Mouse (Mus musculus) cerebellum, adult 8-10 months (tissue): Measurements from ENCODE around the gene Gtf3a.
"Not testable (repeated sequence)": the region's sequence is repeated elsewhere in the genome, so short reads cannot be mapped to it uniquely, and the experiment has no call there.

Experiments
- DNase-seq: peaks from one replicate; pipeline ENCODE4 v3.0.0; 2022

Gtf3a gene

DNA sequence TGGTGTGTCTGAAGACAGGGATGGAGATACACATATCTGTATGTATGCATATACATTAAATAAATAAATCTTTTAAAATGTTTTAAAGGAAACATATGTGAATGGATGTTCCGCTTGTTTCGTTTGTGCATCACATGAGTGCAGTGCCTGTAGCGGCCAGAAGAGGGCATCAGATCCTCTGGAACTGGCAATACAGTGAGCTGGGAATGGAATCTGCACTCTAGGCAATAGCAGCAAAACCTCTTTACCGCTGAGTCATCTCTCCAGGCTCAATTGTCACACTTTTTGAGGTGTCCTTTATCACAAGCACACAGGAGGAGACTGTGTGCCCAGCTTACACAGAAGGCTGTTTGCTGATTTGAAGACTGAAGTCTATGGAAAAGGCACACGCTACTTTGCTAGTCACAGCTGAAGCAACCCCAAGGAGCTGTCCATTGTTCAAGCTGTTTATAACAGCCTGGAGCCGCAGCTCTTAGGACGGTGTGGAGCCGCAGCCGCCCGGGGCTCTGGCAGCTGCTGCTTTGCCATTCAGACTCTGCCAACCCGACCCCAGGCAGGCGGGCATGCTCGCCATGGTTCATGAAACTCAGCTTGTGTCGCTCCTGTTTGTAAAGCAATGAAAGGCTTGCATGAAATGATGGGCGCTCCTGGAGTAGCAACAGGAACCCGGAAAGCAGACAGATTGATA lies 9.2 kb upstream of the Gtf3a start:
- DNase-seq = no peak

DNA sequence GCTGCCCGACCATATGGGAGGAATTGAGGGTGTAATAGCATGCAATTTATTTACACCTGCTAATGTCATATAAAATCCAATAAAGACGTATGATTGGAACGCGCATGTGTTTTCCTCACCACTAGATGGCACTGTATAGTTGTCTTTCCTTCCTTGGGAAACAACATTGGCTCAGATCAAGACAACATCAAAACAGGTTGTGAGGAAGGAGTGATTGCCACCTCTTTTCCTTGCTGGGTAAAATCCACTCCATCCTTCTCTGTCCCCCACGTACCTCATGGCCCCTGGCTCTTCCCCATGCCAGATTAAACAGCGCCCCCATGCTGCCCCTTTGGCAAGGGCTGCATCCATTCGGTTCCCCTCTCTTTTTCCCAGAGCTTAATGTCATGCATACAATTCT lies 8.2 kb upstream of the Gtf3a start:
- DNase-seq = no peak

DNA sequence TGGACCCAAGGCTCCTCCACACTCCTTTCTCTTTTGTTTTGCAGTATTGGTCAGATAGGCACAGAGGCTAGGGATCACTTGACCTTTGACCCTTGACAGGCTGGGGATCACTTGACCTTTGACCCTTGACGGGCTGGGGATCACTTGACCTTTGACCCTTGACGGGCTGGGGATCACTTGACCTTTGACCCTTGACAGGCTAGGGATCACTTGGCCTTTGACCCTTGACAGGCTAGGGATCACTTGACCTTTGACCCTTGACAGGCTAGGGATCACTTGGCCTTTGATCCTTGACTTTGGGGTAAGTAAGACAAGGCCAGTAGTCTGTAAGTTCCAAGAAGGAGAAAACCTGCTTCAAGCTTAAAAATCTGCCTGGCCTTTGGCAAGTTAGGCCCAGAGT lies 6.5 kb upstream of the Gtf3a start:
- not testable (repeated sequence) for DNase-seq

DNA sequence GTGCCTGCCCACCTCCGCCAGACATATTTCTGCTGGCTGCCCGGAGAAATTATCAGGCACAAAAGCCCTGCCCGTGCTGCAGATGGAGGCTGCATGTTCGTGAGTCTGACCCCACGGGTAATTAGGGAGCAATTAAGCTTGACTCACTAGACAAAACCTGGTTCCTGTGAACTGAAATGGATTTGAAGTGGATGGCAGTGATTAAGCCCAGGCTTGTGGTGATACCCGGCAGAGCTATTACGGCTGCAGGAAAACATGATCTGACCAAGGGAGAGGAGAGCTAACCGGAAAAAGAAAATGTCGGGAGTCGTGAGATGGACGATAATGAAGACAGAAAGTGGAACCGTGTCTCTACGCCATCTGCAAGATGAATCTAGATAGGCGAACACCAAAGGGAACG lies 5.5 kb upstream of the Gtf3a start:
- no peak for DNase-seq

DNA sequence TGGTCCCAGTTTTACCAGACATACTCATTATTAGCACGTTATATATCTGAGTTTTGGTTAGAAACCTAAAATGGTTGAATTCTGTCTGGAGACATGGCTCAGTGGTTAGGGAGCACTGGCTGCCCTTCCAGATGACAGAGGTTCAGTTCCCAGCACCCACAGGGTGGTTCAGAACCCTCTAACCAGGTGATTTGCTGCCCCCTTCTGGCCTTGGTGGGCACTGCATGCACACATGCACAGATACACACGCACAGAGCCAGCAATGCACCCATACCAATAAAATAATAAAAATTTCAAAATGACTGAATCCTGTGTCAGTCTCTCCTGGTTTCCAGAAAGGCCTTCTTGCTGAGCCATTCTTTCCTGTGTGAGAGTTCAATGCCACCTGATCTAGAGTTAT lies 3.9 kb upstream of the Gtf3a start:
- no peak for DNase-seq

DNA sequence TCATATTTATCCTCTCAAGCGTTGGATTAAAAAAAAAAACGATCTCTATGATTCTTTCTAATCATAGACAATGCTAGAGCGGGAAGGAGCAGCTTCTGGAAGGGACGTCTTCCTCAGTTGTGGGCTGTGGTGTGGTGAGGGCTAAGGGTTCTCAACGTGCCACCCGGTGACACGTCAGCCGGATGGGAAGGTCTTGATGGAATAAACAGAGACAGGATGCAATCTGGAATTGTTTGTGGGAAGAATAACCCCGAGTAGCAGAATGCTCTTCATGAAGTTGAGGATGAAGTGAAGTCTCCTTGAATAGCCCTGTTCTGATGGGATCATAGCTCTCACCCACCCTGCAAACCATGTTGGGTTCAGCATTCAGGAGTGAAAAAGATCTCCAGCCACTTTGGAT lies 1.8 kb upstream of the Gtf3a start:
- no peak for DNase-seq

DNA sequence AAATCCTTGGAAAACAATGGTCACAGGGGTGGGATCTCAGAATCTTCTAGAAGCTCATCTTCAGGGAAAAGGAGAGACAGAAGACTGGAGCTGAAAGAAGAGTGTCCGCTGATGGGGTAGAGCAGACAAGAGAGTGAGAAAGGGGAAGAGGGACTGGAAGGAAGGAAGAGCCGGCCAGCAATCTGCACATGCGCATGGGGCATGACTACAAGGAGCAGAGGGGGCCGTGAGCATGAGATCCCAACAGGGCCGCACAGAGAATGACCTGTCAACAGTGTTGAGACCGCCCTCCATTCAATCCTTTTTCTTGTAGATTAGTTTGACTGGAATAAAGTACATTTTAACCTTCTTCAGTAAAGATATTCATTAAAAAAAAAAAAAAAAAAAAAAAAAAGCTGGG lies 960 bp upstream of the Gtf3a start:
- no peak for DNase-seq

DNA sequence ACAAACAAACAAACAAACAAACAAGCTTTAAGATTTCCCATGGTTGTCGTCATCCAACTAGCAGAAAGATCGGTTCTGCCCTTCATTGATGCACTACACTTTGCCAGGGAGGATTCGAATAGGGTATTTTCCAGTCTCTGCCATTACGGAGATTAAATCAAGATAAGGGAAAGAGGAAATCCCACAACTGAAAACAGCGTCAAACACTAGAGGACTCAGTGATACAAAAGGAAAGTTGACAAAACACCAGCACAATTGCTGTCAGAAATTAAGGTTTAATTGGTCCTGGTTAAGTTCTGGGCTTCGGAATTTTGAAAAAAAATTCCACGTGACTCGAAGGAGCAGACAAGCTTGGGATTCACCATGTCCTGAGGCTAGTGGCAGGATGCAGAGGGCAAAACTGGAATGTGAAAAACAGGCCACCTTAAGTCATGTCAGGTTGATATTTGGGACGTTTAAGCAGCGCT lies 383 bp upstream of the Gtf3a start:
- DNase-seq = no peak

DNA sequence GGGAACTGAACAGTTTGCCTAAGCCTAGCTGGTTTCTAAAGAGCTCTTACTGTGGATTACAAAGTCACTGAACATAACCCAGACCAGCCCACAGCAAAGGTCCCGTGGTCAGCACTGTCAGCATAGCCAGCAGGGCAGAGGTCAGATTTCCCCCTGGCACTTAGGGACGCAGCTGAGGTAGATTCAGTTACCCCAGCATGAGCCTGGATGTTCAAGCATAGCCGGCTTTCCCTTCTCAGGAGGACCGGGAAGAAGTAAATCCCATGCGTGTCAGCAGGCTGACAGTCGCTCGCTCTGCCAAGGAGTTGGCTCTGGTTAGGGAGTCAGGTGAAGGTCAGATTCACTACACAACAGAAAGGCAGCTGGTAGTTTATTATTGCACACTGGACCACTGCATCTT lies 6.1 kb downstream of the Gtf3a start:
- DNase-seq = no peak

DNA sequence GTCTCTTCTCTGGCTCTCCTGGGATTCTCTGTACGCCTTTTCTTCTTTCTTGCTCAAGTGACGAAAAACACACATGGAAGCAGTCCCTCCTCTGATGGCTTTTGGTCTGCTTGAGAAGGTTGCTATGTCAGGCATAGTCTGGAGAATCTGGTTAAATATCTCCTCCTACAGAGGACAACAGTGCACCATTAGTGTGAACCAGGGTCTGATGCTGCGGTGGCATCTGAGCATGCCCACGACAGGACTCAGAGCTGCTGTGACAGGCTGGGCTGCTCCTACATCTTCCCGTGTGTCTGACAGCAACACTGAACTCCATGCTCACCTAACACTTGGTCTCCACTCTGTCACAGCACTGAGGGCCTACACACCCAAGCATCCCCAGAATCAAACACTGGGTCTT lies 7.2 kb downstream of the Gtf3a start:
- no peak for DNase-seq

DNA sequence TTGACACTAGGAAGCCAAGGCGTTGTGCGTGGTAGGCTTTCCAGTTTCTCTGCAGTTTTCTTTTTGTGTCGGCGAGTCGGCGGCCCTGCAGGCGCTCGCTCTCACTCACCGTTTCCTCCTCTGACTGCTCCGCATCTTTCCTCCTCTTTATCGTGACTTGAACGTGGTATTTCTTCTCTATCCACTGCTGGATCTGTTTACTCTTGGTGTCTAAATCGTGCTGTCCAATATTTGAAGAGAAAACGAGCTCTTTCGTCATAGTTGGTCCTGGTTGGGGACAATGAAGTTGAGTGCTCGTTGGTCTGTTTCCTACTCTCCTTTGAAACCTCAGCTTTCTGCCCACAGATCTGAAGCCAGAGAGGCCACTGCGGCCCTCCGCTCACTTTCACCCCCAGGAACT lies 8.2 kb downstream of the Gtf3a start:
- no peak for DNase-seq

DNA sequence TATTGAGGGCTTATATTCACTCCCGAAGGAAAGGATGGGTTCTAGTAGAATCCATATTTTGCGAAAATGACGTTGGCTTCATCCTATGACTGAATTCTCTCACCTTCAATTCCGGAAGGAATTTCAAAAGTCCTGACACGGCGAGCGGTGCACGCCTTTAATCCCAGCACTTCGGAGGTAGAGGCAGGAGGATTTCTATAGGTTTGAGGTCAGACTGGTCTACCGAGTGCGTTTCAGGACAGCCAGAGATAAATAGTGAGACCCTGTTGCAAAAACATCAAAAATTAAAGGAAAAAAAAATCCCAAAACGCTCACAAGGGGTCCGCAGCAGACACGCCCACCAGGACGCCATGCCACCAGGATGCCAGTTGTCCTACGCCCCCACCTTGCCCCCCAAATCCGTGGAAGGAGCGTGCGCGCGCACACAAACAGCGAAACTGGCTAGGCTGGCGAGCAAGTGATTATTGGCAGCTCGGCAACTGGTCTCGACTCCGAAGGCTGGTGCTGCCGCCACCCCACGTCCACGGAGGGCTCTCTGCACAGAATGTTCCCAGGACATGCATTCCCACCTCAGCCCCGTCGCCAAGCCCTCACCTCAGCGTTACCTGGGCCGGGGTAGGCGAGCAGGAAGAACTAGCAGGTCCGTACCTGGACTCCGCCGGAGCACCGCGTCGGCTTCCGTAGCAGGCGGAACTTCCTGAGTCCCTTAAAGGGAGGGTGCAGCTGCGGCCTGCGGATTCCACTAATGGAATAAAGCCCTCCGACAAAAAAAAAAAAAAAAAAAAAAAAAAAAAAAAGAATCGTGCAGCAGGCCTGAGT lies 14.9 kb downstream of the Gtf3a start, which contains the start of gene Mtif3:
Mtif3 (minus strand) TSS at position 683 of the 819 bp plus-strand sequence.
- DNase-seq = peak; percentile 80

DNA sequence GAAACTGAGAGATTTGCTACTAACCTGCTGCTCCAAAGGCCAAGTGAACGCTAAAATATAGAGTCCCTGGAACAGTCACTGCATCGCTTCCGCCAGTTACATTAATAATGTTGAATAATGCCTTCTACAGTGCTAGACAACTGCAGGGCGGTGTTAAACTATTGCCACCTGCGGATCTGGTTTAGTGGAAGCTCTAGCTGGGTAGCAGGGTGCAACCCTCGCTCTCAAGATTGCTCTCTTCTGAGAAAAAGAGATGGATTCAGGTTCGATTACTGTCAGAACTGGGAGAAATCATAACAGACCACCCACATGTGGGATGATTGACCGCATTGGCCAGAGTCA lies 15.5 kb downstream of the Gtf3a start:
- peak; percentile 33 for DNase-seq

DNA sequence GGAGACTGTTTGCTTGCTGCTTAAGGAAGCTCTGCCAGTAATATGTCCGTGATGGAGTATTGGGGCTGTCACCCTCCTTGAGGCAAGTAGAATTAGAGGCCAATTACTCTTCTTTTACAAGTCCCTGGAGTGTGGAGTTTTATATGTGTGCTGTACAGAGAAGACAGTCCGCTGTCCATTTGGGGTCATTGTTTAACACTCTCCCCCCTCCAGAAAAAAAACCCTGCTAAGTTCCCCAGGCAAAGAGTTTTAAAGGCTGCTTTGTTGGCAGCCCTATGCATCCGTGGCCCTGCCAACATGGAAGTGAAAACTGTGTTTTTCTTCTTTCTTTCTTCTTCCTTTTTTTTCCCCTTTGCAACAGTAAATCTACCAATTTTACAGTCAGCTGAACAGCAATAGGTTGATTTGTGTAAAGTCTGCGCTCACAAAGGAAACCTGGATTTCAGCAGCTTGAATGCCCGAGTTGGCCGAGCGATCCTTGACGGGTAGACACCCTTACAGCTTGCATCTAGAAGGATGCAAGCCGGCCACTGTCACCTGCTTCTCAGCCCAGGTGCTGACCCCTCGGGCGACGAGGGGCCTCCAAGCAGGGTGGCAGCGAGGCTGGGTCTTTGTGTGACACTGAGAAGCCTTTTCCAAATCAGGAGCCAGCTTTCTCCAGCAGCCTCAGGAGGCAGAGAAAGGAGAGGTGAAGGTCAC lies 20.4 kb downstream of the Gtf3a start:
- DNase-seq = no peak

DNA sequence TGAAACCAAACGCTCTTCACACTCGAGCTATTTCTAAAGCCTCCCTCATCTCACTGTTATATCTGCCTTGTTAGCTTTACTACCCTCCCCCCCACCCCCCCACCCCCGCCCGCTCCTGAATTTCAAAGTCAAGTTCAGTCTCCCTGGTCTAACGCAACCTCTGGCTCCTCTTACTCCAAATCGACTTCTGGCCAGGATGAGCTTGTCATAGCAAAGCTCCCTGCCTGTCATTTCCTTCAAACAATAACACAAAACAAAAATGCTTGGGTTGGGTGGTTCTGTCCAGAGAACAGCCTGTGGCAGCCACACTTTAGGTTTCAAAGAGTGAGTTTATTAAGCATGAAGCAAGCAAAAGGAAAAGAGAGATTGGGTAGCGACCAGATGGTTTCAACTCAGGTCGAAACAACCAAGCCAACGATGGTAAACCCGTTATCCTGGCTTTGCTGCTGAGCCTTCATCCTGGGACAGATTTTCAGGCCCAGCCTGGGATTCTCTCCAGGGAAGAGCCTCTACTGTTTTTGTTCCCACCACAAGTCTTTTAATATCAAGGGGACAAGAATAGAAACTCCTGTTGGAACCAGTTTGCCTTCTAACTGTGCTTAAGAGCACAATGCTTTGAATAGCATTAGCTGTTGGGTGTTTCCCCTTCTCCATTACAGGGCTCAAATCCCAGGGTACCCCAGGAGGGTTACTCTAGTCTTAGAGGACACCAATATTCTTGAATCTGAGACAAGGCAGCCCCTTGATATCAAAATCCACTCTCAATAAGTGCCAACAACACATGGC lies 23.5 kb downstream of the Gtf3a start:
- DNase-seq = no peak

DNA sequence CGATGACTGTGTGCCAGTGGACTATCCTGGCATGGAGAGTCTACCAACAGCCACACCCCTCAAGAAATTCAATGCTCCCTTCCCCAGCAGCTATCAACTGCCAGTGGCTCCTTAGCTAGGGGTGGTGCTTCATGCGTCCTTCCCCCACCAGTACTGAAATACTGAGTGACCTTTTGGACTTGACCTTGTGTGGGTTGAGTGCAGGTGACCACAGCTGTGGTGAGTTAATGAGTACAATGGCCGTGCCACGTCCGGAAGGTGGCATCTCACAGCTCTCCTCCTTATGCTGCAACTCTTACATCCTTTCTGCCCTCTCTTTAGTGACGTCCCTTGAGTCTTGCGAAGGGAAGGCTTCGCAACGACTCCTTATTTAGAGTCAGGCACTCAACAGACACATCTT lies 24.9 kb downstream of the Gtf3a start:
- DNase-seq = no peak

DNA sequence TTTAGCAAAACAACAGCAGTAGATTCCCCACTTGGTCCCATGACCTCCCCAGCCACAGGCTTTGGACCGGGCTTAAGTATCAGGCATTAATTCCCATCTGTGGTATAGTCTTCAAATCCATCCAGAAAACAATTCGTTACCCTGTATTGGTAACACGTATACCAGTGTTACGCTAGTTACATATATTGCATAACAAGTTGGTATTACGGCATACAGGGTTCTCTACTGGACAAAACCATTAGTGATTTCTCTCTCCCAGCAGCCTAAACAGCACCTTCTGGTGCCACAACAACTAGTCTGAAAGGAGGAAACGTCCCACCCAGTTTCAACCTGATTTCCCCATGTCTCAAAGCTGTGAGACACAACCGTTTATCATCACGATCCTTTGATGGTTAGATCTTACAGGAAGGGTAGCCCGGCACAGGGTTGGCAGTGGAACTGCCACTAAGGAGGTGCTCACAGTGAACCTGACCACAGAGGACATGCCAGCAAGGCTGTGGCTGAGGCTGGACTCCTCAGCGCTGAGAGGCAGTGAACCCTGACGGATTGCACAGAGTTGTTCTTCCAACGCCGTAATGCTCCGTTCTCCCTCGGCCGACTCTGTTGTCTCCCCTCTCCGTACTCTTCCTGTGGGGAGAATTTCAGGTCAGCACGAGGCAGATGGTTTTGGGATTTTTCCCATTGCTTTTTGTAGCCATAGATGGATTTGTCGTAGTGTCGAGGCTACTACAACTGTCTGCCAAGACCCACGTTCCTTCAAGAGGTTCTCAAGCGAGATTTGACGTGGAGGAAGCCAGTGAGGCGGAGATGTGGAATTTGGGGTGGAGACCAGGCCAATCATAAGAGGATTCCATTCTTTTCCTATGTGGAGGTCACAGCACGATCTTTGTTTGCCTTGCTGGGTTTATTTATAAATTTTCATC lies 25.7 kb downstream of the Gtf3a start:
- DNase-seq = no peak

DNA sequence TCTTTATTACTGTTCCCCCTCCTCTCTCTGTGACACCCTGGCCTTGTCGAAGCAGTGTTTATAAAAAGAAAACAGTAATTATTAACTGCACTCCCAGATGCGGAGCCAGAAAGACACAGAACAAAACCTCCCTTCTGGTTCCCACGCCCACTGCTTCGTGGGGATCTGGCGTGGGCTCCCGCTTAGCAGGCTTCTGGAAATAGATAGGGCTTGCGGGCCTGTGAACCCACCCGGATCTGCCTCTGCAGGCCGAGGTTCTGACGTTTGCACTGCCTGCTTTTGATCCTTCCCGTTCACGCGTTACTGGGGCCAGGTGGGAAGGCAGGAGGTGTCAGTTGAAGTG lies 26.3 kb downstream of the Gtf3a start:
- DNase-seq = no peak

DNA sequence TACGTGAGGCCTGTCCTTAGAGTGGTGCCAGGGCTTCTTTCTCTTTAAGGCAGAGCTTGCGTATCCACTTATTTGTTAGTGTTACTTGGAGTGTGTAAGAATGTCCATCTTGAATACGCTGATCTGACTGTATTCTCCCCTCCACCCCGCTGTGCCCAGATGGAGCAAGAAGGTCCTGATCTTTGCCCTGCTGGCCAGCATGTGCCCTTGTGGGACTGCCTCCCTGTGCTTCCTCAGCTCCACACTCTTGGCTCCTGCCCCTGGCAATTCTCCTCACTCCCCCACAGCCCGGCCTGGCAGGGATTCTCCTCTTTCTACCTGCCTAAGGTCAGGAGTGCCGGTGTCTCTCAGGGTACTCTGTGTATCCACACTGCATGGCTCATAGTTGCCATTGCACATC lies 32.9 kb downstream of the Gtf3a start:
- DNase-seq = no peak

DNA sequence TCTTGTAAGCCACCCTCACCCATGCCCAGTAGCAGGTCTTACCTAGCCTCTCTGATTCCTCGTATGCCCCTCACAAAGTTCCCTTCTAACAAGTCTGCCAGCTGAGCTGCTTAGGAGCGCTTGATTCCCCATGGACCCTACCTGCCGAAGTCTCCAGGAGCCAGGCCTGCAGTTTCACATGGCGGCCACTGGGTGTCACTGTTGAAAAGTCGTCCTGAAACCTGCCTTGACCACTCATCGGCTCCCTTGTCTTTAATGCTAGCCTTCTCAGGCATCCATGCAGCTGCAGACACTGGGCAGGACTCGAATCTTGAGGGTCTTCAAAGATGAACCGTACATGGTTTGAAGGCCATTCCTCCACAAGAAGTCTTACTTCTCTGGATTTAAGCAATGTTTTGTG lies 34.8 kb downstream of the Gtf3a start:
- DNase-seq = peak; percentile 69

DNA sequence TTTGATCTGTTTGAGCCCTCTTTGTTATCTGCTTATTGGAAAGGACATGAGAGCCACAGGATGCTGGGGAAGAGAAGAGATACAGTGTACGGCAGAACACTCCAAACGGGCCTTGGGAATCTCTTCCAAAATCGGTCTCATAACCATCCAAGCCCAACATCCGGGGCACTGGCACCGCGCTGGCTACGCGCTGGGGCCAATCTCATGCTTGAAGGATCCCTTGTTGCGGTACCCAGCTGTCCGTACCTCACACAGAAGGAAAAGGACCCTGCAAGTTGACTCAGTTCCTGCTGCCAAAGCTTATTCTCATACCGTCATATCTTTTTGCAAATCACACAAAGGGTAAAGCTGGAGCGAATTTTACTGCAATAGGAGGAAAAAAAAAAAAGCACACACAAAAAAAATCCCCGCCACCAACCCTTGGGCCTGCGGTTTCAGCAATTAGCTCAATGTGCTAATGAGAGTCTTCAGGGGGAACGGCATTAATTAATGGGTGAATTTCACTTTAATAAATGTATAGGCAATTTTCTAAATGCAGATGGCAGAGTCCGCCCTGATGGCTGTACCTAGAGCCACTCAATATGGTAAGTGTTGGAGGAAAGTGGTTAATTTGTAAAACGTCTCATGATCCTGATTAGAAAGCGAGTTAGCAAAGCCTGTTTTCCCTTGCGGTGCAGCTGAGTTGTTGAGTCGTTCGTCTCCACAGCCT lies 37.4 kb downstream of the Gtf3a start:
- DNase-seq = no peak
